Mouse (Mus musculus) gastrocnemius, postnatal 4 days (tissue): ENCODE data around the gene E130308A19Rik. TPM values are rescaled to one million over a fixed set of nuclear protein-coding genes. Genes with fewer than 3 reads are reported as not detected.
A peak's percentile ranks its signal among the peaks of the same experiment; 100 is the strongest.
"Not testable (repeated sequence)": the region's sequence is repeated elsewhere in the genome, so short reads cannot be mapped to it uniquely, and the experiment has no call there.

ENCODE experiments used
- DNase-seq, 2 experiments: peaks; one replicate each; pipeline ENCODE4 v3.0.0; 2021 to 2022; ENCODE audit warnings: low spot score in 2 of 2, mixed read lengths in 2 of 2
- total RNA-seq, 2 experiments: library from RNA; stranded (reverse); gene quantifications; 2 replicates each; pipeline ENCODE4 v1.2.3; 2021

E130308A19Rik gene
- total RNA-seq, 2 experiments from 2014 or later = 8.1 to 8.6 TPM

DNA sequence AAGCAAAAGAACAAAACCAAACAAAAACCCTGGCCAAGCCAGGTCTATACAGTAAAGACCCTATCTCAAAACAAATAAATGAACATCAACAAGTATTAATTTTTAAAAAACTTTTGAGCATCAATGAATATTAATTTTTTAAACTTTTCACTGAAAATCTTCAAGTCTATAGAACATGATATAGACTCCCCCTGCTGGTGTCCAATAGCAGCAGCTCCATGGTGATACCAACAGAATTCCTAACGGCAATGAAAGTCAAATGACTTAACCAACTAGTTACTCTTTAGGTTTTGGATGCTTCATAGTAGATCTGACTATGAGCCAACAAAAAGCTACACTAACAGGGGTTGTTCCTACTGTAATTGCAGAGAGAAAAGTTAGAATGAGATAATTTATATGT is 154.6 kb downstream of the E130308A19Rik start:
- no peak for DNase-seq

DNA sequence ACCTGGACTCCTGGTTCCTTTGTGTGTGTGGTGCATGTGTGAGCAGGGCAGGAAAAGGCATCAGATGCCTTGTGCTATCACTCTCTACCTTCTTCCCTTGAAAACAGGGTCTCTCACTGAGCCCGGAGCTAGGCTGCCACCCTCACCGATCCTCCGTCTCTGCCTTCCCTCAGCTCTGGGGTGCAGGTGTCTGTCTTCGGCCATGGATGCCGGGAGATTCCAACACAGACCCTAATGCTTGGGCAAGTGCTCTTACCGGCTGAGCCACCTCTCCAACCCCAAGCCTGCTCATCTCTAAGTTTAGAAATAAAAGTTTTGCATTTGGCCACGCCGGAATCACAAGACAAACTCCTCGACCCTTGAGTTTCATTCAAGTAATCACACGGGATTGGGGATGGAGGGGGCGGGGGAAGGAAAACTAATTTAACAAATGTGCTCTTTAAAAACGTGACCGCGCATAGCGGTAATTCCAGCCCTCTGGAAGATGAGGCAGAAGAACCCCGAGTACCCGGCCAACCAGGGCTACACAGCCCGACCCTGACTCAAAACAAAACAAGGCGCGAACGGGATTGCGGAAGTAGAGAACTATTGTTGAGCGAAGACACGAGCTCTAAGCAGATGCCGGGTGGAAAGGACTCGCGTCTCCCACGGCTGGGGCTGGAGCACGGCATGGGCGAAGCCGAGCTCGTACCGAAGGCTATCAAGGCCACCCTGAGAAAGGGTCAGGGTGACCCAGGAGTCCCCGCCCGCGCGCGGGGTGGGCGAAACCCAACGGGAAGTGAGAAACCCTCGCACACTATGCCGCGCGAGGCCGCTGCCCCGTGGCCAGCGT is 157.1 kb downstream of the E130308A19Rik start:
- DNase-seq = no peak

DNA sequence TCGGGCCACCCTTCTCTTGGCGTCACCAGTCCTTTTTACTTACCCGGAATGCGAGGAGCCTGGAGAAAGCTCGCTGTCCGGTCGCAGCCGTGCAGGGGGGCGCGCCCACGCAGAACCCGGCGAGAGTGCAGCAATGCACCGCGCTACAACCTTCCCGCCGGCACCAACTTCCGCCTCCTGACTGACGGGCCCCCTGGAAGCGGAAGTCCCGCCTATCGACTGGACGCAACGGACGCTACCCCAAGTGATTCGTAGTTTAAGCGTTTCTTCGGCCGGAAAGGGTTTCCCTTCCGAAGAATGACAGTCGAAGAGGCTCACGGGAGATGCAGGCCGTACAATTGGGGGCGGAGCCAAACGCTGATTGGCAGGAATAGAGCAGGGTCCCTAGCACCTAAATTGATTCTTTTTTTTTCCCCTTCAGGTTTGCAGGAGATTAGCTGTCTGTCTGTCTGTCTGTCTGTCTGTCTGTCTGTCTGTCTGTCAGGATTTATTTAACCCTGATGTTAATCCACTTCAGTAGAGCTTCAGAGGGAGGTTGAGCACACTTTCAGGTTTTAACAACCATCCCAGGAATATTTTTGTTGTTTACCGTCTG is 157.8 kb downstream of the E130308A19Rik start:
- peak; percentile 82 to 94 for DNase-seq

DNA sequence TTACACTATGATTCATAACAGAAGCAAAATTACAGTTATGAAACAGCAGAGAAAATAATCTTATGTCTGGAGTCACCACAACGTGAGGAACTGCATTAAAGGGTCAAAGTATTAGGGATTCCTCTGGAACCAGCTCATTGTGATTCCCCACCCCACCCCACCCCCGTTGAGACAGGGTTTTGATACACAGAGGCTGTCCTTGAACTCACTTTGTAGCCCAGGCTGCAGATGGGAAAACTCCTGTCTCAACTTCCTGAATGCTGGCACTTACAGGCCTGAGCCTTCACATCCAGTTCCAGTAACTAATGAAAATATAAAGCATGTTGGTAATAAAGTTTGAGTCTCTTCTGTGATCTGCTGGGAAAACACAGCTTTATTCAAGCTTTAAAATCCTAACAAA is 159.4 kb downstream of the E130308A19Rik start:
- no peak for DNase-seq

DNA sequence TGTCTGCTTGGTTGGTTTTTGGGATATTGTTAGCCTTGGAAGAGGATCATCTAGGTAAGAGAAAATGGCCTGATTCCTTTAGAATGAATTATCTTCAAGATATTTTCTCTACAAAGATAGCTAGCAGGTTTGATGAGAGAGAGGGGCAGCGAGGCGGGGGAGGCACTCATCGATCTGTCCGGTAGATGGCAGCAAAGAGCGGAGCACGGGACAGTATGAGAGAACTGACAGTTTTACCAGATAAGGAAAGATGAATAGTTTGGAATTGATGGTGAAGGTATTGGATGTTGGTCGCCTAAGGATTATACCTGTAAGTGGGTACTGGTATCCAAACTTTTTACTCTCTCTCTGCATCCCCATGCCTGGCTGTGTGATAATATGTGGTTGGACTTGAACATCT is 160.7 kb downstream of the E130308A19Rik start:
- peak; percentile 66 to 74 for DNase-seq

DNA sequence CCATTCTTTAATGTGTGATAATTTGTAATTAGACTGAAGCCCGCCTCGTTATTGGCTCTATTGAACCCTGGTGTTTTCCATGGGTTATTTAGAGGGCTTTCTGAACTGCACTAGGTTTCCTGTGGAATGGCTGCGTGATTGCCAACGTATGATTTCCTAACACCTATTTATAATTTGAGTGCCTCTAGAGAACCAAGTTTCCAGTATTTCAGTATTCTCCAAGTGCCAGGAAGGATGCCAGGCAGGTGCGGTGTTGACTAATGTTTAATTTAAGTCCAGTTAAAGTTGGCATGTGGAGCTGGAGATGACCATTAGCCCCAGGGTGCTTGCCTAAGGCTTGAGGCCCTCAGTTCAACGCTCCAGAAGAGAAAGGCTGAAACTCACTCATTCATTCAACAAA is 161.1 kb downstream of the E130308A19Rik start:
- no peak for DNase-seq

DNA sequence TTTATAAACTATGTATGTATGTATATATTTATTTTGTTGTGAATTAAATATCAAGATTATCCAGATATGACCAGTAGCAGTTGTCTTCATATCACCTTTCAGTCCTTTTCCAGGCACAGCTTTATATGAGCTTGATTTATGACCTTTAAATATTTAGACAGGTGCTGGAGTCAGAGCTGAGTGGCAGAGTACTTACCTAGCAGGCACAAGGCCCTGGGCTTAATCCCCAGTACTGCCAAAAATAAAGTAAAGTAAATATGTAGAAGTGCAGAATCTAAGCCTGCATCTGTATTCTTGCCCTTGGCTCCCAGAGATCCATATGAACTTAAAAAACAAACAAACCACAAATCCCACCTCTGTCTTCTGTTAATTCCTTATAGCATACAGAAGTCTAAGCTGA is 163.0 kb downstream of the E130308A19Rik start:
- DNase-seq = no peak

DNA sequence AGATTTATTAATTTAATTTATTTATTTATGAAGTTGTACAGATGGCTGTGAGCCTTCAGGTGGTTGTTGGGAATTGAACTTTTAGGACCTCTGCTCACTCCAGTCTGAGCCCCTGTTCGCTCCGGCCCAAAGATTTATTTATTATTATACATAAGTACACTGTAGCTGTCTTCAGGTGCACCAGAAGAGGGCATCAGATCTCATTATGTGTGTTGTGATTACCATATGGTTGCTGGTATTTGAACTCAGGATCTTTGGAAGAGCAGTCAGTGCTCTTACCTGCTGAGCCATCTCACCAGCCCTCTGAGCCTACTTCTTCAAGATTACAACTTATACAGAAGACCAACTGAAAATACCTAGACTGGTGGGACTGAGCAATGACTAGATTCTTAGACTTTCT is 167.6 kb downstream of the E130308A19Rik start:
- not testable (repeated sequence) for DNase-seq

DNA sequence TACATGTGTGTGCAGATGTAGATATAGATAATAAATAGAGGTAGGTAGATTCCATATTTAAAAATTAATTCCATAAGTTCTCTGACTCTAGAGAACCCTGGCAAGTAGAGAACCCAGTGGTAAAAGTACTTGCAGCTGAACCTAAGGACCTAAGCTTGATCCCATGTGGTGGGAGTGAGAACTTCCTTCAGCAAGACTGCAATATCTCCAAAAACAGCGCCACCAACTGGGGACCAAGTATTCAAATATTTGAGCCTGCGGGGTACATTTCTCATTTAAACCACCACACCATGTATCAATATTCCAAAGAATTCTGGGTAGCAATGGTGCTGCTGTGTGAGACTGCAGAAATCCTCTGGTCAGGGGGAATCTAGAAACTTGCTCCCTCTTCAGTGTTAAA is 168.1 kb downstream of the E130308A19Rik start:
- DNase-seq = no peak

DNA sequence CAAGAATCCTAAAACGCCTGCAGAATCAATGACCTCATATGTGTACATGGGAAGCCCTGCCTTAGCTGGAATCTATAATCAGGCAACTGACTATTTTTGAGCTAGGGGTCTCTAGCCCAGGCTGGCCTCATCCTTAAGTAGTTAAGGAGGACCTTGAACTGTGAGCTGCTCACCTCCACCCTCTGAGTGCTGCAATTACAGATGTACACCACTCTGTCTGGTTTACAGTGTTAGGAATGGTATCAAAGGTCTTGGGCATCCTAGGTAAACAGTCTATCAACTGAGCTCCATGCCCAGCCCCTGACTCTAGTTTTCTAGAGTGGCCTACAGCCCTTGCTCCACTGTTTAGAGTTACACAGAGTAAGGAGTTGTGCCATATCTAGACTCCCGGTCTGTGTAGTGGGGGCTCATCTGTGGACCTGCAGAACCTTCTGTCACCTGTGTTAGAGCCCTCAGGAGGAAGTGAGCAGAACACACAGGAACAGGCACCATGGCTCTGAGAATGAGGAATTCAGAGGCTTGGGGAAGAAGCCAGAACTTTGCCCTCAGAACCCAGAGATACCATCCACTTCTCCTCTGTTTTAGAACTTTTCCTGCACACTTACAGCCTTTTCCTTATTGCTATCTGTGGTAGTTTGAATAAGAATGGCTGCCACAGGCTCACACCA is 169.9 kb downstream of the E130308A19Rik start:
- no peak for DNase-seq

DNA sequence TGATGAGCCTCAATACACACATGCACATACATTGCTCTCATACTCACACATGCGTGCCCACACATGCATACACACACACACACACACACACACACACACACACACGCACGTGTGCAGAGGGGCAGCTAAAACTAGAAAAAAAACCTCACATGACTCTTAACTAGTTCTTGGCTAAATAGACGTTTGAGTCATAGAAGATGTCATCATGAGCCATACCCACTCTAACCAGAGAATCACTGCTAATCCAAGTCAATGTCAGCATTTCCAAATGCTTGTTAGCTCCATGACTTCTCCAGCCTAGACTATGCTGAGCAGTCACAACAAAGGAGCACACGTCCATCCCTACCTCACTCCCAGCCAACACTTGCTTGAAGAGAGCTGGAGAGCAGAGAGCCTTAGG is 174.2 kb downstream of the E130308A19Rik start:
- no peak for DNase-seq

DNA sequence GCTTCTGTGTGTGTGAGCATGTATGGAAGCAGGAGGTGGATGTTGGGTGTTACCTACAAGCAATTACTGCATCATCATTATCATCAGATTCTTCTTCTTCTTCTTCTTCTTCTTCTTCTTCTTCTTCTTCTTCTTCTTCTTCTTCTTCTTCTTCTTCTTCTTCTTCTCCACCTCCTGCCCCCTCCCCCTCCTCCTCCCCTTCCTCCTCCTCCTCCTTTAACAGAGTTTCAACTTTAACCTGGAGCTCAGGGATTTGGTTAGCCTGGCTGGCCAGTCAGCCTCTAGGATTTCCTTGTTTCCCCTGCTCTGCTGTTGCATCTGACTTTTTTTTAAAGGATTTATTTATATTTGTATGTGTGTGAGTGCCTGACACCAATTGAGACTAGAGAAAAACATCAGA is 175.5 kb downstream of the E130308A19Rik start, which contains the start of gene Inip:
Gene Inip, minus strand, starts transcription at position 101 of the 400 bp plus-strand sequence.
- DNase-seq = no peak

DNA sequence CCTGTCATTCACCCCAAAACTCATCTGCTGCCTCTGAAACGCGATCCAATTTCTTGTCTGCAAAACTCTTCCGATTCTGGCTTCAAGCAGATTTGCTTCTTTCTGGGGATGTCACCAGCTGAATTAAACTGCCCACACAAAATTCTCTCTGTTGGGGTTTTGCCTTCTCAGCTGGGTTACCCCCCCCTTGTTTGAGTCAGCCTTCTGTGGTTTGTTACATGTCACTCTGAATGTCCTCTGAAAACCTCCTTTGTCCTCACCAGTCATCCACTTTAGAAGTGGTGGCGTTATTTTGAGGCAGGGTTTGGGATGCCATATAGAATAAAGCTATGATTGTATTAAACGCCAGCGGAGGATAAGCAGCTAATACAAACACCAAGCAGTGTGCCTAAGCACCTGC is 176.1 kb downstream of the E130308A19Rik start:
- DNase-seq = no peak

DNA sequence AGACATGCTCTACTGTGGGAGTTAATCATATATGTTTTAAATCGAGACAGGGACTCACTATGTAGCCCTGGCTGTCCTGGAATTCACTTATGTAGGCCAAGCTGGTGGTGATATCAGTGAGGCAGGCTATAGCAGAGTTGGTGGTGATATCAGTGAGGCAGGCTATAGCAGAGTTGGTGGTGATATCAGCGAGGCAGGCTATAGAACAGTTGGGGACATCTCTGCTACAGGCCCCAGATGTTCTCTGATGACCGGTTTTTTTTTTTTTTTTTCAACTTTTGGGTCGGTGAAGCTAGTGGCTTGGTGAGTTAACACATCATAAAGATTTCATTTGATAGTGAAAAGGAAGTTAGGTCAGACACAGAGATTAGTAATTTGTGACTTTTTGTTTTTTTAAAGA is 176.8 kb downstream of the E130308A19Rik start:
- no peak for DNase-seq

DNA sequence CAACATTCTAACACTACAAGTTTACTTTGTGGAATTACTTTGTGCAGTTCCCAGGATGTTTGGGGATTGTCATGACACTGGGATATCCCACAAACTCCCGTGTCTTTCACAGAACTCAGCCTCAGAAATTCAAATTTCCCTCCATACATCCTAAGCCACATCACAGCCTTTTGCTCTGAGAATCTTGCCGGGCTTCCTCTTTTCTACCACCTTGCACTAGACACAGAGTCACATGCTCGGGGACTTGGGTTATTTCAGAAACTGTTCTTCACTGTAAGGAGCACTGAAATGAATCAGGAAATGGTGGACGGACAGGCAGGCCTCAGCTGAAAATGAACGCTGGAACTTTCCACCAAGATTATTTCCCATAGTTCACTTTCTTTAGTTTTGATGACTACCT is 177.3 kb downstream of the E130308A19Rik start:
- DNase-seq = no peak

DNA sequence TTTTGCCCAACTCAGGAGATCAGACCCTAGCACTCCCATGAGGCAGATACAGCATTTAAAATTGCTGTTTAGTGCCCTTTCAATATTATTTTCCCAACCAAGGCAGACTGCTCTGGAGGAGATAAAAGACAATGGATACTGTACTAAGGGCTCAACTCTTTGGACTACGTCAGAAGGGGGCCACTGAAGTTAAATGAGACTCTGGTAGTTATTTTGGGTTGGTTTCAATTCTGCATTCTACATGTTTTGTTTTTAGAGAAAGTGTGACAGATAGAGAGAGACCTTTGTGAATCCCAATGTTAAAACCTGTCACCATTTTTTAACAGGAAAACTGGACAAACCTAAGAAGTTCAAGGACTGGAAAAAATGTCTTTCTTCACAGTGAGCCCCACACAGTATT is 178.7 kb downstream of the E130308A19Rik start:
- no peak for DNase-seq

DNA sequence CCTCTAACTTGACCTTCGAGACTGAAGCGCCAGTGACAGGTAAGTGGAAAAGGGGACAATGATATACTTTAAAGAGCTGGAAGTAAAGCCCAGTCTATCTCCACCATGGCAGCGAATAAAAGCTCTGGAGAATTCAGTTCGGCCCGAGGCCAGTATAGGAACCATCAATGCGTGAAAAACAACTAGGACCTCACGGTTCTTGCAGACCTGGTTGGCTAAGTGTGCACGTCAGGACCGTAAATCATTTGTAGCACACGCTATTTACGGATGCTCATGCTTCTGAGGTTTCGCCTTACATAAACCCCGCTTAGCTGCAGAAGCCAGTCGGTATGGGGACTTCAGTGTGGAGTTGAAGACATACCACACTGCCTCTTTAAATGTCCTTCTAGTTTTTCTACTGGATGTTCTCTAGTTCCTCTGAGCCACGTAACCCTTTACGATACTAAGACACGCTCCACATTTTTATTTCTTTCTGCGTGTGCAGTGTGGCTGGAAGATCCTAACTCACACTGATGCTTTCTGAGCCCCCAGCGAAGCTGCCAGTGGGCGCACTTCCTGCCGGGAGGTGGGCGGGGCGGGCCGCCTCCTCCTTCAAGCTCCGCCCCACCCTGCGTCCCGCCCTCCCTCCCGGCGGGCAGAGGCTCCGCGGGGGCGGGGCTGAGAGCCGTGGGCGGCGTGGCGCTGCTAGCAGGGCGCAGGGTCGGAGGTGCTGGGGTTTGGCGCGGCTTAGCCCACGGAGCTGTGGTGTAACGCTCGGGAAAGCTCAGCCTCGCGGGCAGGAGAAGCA is 179.4 kb downstream of the E130308A19Rik start, which contains the start of gene Snx30:
Gene Snx30, plus strand, starts transcription at position 660 of the 787 bp plus-strand sequence.
- DNase-seq = peak; percentile 85 to 91

DNA sequence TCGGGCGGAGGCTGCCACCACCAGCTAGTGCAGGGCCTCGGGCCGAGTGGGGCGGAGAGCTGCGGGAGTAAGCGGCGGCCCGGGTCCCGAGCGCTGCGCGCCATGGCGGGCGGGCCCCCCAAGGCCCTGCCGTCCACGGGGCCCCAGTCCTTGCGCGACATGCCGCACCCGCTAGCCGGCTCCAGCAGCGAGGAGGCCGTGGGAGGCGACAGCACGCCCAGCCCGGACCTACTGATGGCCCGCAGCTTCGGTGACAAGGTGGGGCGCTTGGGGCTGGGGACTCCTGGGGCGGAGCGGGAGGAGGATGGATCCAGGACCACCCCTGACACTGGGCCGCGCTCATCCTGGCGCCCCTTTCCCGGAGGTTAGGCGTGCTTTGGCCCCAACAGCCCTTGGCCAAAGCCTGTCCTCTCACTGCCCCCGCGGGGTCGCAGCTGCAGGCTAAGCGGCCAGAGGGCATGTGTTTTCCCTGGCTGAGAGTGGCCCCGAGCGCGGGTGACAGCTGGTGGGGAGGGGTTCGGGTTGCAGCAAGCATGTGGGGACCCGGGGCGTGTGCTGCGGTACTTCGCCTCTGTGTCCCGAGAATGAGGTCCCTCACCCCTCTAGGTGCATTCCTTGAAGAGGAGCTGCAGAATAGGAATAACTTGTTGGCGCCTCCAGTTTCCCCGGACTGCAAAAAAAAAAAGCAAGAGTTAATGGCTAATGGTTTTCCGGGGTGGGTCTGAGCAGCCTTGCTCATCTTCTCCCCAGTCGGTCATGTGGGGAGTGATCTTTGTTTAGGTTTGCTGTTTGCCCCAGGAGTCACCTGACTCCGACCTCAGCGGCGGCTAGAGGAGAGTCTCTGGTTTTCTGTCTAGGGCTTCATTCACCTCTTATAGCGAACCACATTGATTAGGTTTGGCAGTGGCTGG is 180.2 kb downstream of the E130308A19Rik start:
- DNase-seq = peak; percentile 26 to 53

DNA sequence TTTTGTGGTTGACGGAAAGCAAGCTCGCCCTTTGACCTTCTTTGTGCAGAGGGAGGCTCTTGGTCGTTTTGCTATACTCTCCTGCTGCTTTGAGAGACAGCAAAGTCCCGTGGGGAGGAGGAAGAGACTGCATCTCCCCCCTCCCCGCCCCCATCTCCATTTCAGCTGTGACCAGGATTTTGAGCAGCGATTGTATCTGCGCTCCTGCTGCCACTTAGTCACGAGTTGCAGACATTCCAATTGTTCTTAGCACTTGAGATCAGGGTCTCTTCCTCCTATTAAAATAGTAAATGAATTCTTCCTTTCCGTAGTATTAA is 180.8 kb downstream of the E130308A19Rik start:
- DNase-seq = no peak

DNA sequence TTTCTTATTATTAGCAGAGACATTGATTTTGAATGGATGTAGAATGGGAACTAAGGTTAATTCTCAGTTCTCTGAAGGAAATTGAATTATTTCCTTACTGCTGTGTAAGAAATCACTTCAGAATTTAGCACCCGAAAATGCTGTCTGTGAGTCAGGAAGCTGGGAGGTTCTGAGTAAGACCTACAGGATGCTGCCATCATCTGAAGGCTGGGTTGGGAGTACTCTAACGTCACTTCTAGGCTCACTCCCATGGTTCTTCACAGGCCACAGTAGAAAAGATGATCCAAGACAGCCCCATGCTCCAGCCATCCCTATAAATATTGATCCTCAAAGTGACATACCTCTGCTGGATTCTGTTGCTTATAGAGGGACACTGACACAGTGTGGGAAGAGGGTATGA is 181.5 kb downstream of the E130308A19Rik start:
- no peak for DNase-seq
